Mouse (Mus musculus) ES-E14 (cell line): ENCODE measurements around the gene Tnfrsf11a.

Source experiments
- CHD2 ChIP-seq: IDR thresholded peaks from 2 replicates; pipeline ENCODE4 v1.6.1; 2014; ENCODE audit warnings: mild to moderate bottlenecking, low read depth, low read length, inconsistent platforms
- MAFK ChIP-seq: IDR thresholded peaks from 2 replicates; pipeline ENCODE4 v1.6.1; 2014; ENCODE audit warnings: mild to moderate bottlenecking, low read depth, low read length, inconsistent platforms; ENCODE audit not compliant: insufficient read depth
- ZC3H11A ChIP-seq: IDR thresholded peaks from 2 replicates; pipeline ENCODE4 v1.6.1; 2012; ENCODE audit warnings: low read depth, mild to moderate bottlenecking, inconsistent platforms, low read length, borderline replicate concordance
- ZNF384 ChIP-seq: IDR thresholded peaks from 2 replicates; pipeline ENCODE4 v1.6.1; 2012; ENCODE audit warnings: low read depth, low read length, inconsistent platforms

DNA sequence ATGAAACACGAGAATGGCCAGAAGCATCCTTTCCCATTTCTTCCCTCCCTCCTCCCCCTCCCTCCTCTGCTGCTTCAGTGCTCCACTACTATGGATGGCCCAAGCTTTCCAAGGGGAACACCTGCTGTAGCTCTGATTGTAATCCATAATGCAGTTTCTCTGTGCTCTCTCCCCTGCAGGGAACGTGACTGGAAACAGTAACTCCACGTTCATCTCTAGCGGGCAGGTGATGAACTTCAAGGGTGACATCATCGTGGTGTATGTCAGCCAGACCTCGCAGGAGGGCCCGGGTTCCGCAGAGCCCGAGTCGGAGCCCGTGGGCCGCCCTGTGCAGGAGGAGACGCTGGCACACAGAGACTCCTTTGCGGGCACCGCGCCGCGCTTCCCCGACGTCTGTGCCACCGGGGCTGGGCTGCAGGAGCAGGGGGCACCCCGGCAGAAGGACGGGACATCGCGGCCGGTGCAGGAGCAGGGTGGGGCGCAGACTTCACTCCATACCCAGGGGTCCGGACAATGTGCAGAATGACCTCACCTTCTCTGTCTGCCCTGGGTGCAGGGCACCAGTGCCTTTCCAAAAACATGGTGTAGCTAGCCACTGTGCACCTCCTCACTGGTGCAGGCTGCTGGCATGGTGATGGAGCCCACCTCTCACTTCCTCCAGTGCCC is 64.0 kb downstream of the Tnfrsf11a start:
- TF ChIP-seq ZC3H11A (no peak), MAFK (no peak), CHD2 (no peak), ZNF384 (no peak)
